Mouse (Mus musculus): ENCODE measurements around the gene Setd5.

The Setd5 gene

GRCm38 (mm10) chr6:113076686-113077516 is at the start of gene Setd5:
Gene Setd5 (plus strand): TSS chr6:113077365.
- peak; percentile 99 for DNase-seq

GRCm38 (mm10) chr6:113027446-113027845 is 49.7 kb upstream of the Setd5 start:
- DNase-seq, result no peak

- no peak for DNase-seq
Measured at GRCm38 (mm10) chr6:113029006-113029405, 48.2 kb upstream of the Setd5 start.

GRCm38 (mm10) chr6:113030553-113030952 is 46.6 kb upstream of the Setd5 start:
- no peak for DNase-seq

- no peak for DNase-seq
Measured at GRCm38 (mm10) chr6:113030970-113031660, 46.0 kb upstream of the Setd5 start.

GRCm38 (mm10) chr6:113032121-113032520 is 45.0 kb upstream of the Setd5 start:
- DNase-seq, result no peak

- no peak for DNase-seq
Measured at GRCm38 (mm10) chr6:113033185-113033584, 44.0 kb upstream of the Setd5 start.

GRCm38 (mm10) chr6:113034466-113034865 is 42.7 kb upstream of the Setd5 start:
- DNase-seq, result no peak

GRCm38 (mm10) chr6:113036463-113037175 is 40.5 kb upstream of the Setd5 start:
- DNase-seq, result no peak

- DNase-seq, result peak; percentile 68
Measured at GRCm38 (mm10) chr6:113037946-113038734, 39.0 kb upstream of the Setd5 start.

GRCm38 (mm10) chr6:113038735-113039058 is 38.5 kb upstream of the Setd5 start:
- no peak for DNase-seq

GRCm38 (mm10) chr6:113040319-113040718 is 36.8 kb upstream of the Setd5 start:
- no peak for DNase-seq

GRCm38 (mm10) chr6:113041215-113041990 is 35.8 kb upstream of the Setd5 start:
- DNase-seq, result no peak

- DNase-seq, result peak; percentile 16
Measured at GRCm38 (mm10) chr6:113045575-113045974, 31.6 kb upstream of the Setd5 start.

- DNase-seq, result peak; percentile 98
Measured at GRCm38 (mm10) chr6:113046041-113046975, 30.9 kb upstream of the Setd5 start, which contains the start of gene Thumpd3. Gene Thumpd3 (plus strand): TSS chr6:113046225.

GRCm38 (mm10) chr6:113047016-113047746 is 30.0 kb upstream of the Setd5 start:
- DNase-seq, result no peak

GRCm38 (mm10) chr6:113048371-113048770 is 28.8 kb upstream of the Setd5 start:
- DNase-seq, result no peak

GRCm38 (mm10) chr6:113049159-113049558 is 28.0 kb upstream of the Setd5 start:
- no peak for DNase-seq

- no peak for DNase-seq
Measured at GRCm38 (mm10) chr6:113052972-113053371, 24.2 kb upstream of the Setd5 start.

- DNase-seq, result no peak
Measured at GRCm38 (mm10) chr6:113054552-113055107, 22.5 kb upstream of the Setd5 start.

All from right cerebral cortex, postnatal 4 days (tissue).